Mouse (Mus musculus) heart, postnatal 0 days (tissue): ENCODE measurements around the gene Slc7a5.

ENCODE experiments used
- CTCF ChIP-seq: IDR thresholded peaks from 2 replicates; pipeline ENCODE4 v1.5.1; 2016; ENCODE audit warnings: antibody characterized with exemption, control low read depth, low read depth
- EP300 ChIP-seq: IDR thresholded peaks from 2 replicates; pipeline ENCODE4 v1.6.1; 2016; ENCODE audit warnings: antibody characterized with exemption, low read depth

GRCm38 (mm10) chr8:121949222-121949800 lies 41.8 kb upstream of the Slc7a5 start, which contains the start of gene Banp:
- TF ChIP-seq CTCF (no peak), EP300 (no peak)
